Mouse (Mus musculus) hindbrain, embryonic 12.5 days (tissue): ENCODE measurements around the gene Lsm4. TPM values are rescaled to one million over a fixed set of nuclear protein-coding genes. Genes with fewer than 3 reads are reported as not detected.

Source experiments
- ATAC-seq: fragments of 200-750 bp; cut with Nextera tagmentation; 2 replicates; pipeline ENCODE4 v1.8.0; 2017; ENCODE audit warnings: moderate TSS enrichment; ENCODE audit not compliant: low FRiP score
- H3K27ac ChIP-seq: fragments of 300-500 bp; sonication (generic); 2 replicates; pipeline ENCODE4 v1.5.1; 2016; ENCODE audit warnings: mild to moderate bottlenecking
- H3K27me3 ChIP-seq: fragments of 300-500 bp; sonication (generic); 2 replicates; pipeline ENCODE4 v1.6.1; 2016; ENCODE audit warnings: mild to moderate bottlenecking
- H3K36me3 ChIP-seq: fragments of 300-500 bp; sonication (generic); 2 replicates; pipeline ENCODE4 v1.6.1; 2016; ENCODE audit warnings: mild to moderate bottlenecking
- H3K4me1 ChIP-seq: fragments of 300-500 bp; sonication (generic); 2 replicates; pipeline ENCODE4 v1.6.1; 2016
- H3K4me2 ChIP-seq: fragments of 300-500 bp; sonication (generic); replicated peaks from 2 replicates; pipeline ENCODE4 v1.6.1; 2016; ENCODE audit warnings: mild to moderate bottlenecking
- H3K4me3 ChIP-seq: fragments of 300-500 bp; sonication (generic); 2 replicates; pipeline ENCODE4 v1.5.1; 2016; ENCODE audit warnings: mild to moderate bottlenecking
- H3K9ac ChIP-seq: fragments of 300-500 bp; sonication (generic); 2 replicates; pipeline ENCODE4 v1.6.1; 2016; ENCODE audit warnings: mild to moderate bottlenecking, moderate library complexity
- H3K9me3 ChIP-seq: fragments of 300-500 bp; sonication (generic); replicated peaks from 2 replicates; pipeline ENCODE4 v1.6.1; 2016; ENCODE audit warnings: mild to moderate bottlenecking
- WGBS: fragments of 180-500 bp; shearing (Covaris S2); methylation state at CpG from one replicate; pipeline ENCODE4 v1.1.7; 2016; 5-methylcytosine and 5-hydroxymethylcytosine counted together
- polyA plus RNA-seq: library from polyadenylated mRNA; unstranded; fragments of >200 nt; fragmentation: Nextera tagmentation; extraction: Ambion mirVana; gene quantifications from 2 replicates; pipeline ENCODE4 v1.2.1, GENCODE M21; 2016

The Lsm4 gene
- polyA plus RNA-seq, 1 experiment from 2014 or later = 227 TPM

DNA sequence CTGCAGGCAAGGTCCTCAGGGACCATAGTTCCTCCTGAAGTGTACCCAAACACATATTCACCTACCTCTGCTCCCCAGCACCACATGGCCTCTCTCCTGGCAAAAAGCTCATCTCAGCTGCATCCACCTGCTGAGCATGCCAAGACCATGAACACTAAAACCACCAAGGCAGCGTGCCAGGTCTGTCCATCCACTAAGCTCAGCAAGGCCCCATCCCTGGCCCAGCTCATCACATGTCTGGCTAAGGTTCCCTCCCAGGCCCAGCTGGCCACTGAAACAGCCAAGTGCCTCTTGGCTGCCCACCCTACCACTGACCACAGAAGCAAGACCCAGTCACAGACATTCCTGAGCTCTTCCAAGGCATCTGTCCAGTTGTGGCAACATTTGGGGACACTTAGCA is 37.2 kb downstream of the Lsm4 start:
- ATAC-seq = no peak
- Histone ChIP-seq H3K9me3 (no peaks in the 10 kb centered on the region), H3K4me1 (peaks cover 7% of the 10 kb centered on the region; the same call in 1 of the 2 replicates), H3K4me3 (no peak overlapping the region), H3K27me3 (0 out of 2 replicates have a peak, but pooled peaks cover 7% of the 10 kb centered on the region), H3K36me3 (peaks cover 3% of the 10 kb centered on the region; the same call in 1 of the 2 replicates), H3K9ac (no peak overlapping the region), H3K27ac (no peak overlapping the region), H3K4me2 (no peak overlapping the region)
- WGBS = 94% methylated on average over 1 of the region's 1 CpGs

GRCm38 (mm10) chr8:70711041-70711440 is 38.0 kb downstream of the Lsm4 start:
- Histone ChIP-seq H3K36me3 (peaks cover 3% of the 10 kb centered on the region; the same call in 1 of the 2 replicates), H3K4me1 (peaks cover 7% of the 10 kb centered on the region; the same call in 1 of the 2 replicates), H3K9ac (no peak overlapping the region), H3K4me2 (no peak overlapping the region), H3K27ac (no peak overlapping the region), H3K27me3 (0 out of 2 replicates have a peak, but pooled peaks cover 7% of the 10 kb centered on the region), H3K9me3 (no peaks in the 10 kb centered on the region), H3K4me3 (no peak overlapping the region)
- ATAC-seq = no peak
- 86% methylated on average over 11 of the region's 11 CpGs for WGBS

DNA sequence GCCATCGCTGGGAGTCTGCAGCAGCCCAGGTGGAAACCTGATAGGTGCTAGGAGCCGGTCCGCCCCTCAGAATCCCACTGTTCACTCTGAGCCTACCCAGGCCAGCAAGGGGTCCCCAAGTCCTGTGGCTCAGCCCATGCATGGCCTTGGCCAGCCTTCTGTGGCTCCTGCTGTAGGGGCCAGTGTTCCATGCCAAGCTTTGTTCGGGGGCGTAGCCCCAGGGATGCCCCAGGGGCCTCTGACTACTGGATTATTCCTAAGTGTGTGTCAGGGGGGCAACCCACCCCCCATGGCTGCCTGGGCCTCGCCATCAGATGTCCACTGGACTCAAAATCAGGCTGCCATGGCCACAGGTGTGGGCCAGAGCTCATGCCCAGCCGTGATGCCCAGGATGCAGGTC is 40.9 kb downstream of the Lsm4 start:
- H3K9me3 ChIP-seq = no peaks in the 10 kb centered on the region

DNA sequence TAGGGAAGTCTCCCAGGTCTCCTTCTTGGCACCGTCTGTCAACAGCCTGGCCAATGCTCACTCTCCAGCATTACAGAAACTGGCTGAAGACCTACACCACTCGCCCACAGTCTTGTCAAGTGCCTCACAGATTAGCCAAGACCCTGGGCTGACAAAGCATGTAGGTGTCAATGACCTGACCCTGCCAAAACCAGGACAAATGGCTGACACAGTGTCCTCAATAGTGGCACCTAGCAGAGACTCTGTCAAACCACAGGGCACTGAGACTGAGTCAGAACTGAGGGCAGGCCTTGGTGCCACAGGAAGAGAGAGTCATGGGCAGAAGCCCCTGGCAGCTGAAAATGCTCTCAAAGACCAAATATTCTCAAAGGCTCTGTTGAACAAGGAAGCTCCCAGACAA is 42.0 kb downstream of the Lsm4 start:
- no peak overlapping the region for H3K9ac ChIP-seq
- no peak for ATAC-seq
- H3K4me1 ChIP-seq = peaks cover 7% of the 10 kb centered on the region; the same call in 1 of the 2 replicates
- H3K9me3 ChIP-seq = no peaks in the 10 kb centered on the region
- H3K27ac ChIP-seq = no peak overlapping the region
- WGBS = 73% methylated on average over 2 of the region's 2 CpGs
- peaks cover 17% of the 10 kb centered on the region; the same call in 1 of the 2 replicates for H3K27me3 ChIP-seq
- H3K4me2 ChIP-seq = no peak overlapping the region
- no peaks in the 10 kb centered on the region for H3K36me3 ChIP-seq
- no peak overlapping the region for H3K4me3 ChIP-seq

More for the DNA sequence above, 40.9 kb downstream of the Lsm4 start:
- ATAC-seq = no peak
- Histone ChIP-seq H3K4me3 (no peak overlapping the region), H3K4me1 (peaks cover 7% of the 10 kb centered on the region; the same call in 1 of the 2 replicates), H3K36me3 (no peaks in the 10 kb centered on the region), H3K27me3 (0 out of 2 replicates have a peak, but pooled peaks cover 12% of the 10 kb centered on the region), H3K27ac (no peak overlapping the region), H3K4me2 (no peak overlapping the region), H3K9ac (no peak overlapping the region; the same call in 1 of the 2 replicates)
- WGBS = 75% methylated on average over 7 of the region's 7 CpGs

DNA sequence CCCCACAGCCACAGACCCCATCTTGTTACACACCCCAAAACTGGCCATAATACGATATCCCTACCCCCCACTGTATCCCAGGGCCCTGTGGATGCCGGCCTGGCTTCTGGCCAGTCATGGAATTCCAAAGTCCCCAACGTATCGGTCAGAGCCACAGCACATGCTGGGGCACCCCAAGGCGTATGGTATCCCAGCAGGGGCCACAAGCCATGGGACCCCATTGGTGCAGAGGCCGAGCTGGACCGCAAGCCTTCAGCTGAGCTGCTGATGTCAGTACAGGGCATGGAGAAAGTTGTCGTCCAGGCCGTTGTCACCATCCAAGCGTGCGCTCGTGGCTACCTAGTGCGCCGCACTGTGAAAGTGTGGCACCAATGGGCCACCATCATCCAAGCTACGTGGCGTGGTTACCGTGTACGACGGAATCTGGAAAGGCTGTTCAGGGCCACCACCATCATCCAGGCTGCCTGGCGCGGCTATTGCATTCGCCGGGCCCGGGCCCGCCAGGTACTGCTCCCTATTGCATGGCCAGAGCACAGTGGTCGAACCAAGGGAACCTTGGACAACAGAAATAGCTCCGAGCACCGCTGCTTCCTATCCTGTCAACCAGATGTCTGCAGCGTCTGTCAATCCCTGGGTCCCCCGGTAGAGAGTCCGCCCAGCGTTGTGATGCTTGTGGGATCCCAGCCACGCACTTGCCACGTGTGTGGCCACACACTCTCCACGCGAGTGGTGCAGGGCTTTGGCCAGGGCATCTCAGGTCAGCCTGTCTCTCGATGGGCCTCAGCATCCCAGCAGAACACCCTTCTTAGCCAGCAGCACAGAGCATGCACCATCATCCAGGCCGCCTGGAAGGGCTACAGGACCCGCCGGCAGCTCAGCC is 43.7 kb downstream of the Lsm4 start:
- 86% methylated on average over 40 of the region's 40 CpGs for WGBS
- H3K9ac ChIP-seq = no peak overlapping the region
- H3K9me3 ChIP-seq = no peaks in the 10 kb centered on the region
- no peak for ATAC-seq
- H3K4me2 ChIP-seq = no peak overlapping the region
- no peak overlapping the region for H3K4me3 ChIP-seq
- H3K4me1 ChIP-seq = peaks cover 7% of the 10 kb centered on the region; the same call in 1 of the 2 replicates
- no peaks in the 10 kb centered on the region for H3K36me3 ChIP-seq
- H3K27ac ChIP-seq = no peak overlapping the region
- peaks cover 19% of the 10 kb centered on the region; the same call in 1 of the 2 replicates for H3K27me3 ChIP-seq

GRCm38 (mm10) chr8:70718297-70718696 is 45.2 kb downstream of the Lsm4 start, which contains the start of gene Gm3336:
Gene Gm3336, plus strand, starts transcription at chr8:70718543.
- no peak; the same call in 1 of the 2 replicates for ATAC-seq
- Histone ChIP-seq H3K4me2 (0 out of 2 replicates have a peak within 1 kb of the TSS, but pooled peaks have one; percentile 15), H3K27ac (no peak within 1 kb of the TSS), H3K4me1 (peaks cover 7% of the 10 kb centered on the region; the same call in 1 of the 2 replicates), H3K36me3 (no peaks in the 10 kb centered on the region), H3K4me3 (no peak within 1 kb of the TSS), H3K9me3 (no peaks in the 10 kb centered on the region), H3K9ac (no peak within 1 kb of the TSS), H3K27me3 (peaks cover 12% of the 10 kb centered on the region; the same call in 1 of the 2 replicates)
- 4% methylated on average over 19 of the region's 19 CpGs for WGBS

GRCm38 (mm10) chr8:70719796-70720270 is 46.8 kb downstream of the Lsm4 start:
- H3K4me2 ChIP-seq = no peak overlapping the region
- H3K27me3 ChIP-seq = peaks cover 12% of the 10 kb centered on the region; the same call in 1 of the 2 replicates
- H3K36me3 ChIP-seq = no peaks in the 10 kb centered on the region
- no peak overlapping the region for H3K9ac ChIP-seq
- H3K4me1 ChIP-seq = no peaks in the 10 kb centered on the region
- WGBS = 63% methylated on average over 9 of the region's 9 CpGs
- no peak overlapping the region for H3K27ac ChIP-seq
- H3K9me3 ChIP-seq = no peaks in the 10 kb centered on the region
- no peak for ATAC-seq
- H3K4me3 ChIP-seq = no peak overlapping the region

DNA sequence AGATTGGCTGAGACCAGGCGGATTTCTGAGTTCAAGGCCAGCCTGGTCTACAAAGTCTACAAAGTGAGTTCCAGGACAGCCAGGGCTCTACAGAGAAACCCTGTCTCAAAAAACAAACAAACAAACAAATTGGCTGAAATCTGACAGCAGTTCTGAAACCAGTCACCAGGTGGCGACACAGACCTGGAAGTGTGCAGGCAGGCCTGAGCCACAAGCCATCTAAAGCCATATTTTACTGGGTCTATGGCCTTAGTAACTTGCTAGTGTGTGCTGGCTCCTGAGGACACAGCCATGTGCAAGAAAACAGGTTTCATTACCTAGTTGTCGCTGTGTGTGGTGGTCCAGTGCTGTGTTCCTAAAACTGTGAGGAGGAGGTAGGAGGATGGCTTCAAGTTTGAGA is 47.7 kb downstream of the Lsm4 start:
- no peak overlapping the region for H3K4me2 ChIP-seq
- H3K36me3 ChIP-seq = no peaks in the 10 kb centered on the region
- peaks cover 12% of the 10 kb centered on the region; the same call in 1 of the 2 replicates for H3K27me3 ChIP-seq
- WGBS = 3% methylated on average over 3 of the region's 3 CpGs
- H3K9me3 ChIP-seq = no peaks in the 10 kb centered on the region
- H3K27ac ChIP-seq = no peak overlapping the region
- H3K4me1 ChIP-seq = no peaks in the 10 kb centered on the region
- ATAC-seq = peak; percentile 53
- H3K4me3 ChIP-seq = no peak overlapping the region
- no peak overlapping the region for H3K9ac ChIP-seq

DNA sequence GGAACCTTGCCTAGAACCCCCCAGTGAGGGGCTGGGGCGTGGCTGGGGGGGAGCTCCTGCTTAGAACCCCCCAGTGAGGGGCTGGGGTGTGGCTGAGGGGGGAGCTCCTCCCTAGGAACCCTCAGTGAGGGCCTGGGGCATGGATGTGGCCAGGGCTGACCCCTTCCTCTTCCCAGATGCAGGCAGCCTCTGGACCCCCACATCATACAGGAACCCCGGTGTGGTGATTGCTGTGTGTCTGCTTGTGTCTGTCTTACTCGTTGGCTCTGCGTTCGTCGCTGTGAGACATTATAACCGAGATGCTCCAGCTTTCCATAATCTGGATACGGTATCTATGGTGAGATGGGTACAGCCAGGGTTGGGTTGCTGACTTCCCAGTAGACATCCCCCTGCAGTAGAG is 48.6 kb downstream of the Lsm4 start:
- Histone ChIP-seq H3K4me3 (no peak overlapping the region), H3K27ac (no peak overlapping the region), H3K36me3 (no peaks in the 10 kb centered on the region), H3K27me3 (peaks cover 20% of the 10 kb centered on the region), H3K4me1 (no peaks in the 10 kb centered on the region), H3K9me3 (no peaks in the 10 kb centered on the region), H3K4me2 (no peak overlapping the region), H3K9ac (no peak overlapping the region)
- 88% methylated on average over 8 of the region's 8 CpGs for WGBS
- no peak for ATAC-seq

- Histone ChIP-seq H3K27me3 (peaks cover 34% of the 10 kb centered on the region), H3K9me3 (no peaks in the 10 kb centered on the region), H3K4me1 (no peaks in the 10 kb centered on the region), H3K4me3 (no peak within 1 kb of the TSS), H3K9ac (no peak within 1 kb of the TSS), H3K36me3 (no peaks in the 10 kb centered on the region), H3K27ac (no peak within 1 kb of the TSS), H3K4me2 (no peak within 1 kb of the TSS)
- no peak for ATAC-seq
- WGBS = 52% methylated on average over 7 of the region's 7 CpGs
Measured at GRCm38 (mm10) chr8:70723486-70724210, 50.6 kb downstream of the Lsm4 start, which contains the start of gene Pde4c. Gene Pde4c, plus strand, starts transcription at chr8:70723720.

DNA sequence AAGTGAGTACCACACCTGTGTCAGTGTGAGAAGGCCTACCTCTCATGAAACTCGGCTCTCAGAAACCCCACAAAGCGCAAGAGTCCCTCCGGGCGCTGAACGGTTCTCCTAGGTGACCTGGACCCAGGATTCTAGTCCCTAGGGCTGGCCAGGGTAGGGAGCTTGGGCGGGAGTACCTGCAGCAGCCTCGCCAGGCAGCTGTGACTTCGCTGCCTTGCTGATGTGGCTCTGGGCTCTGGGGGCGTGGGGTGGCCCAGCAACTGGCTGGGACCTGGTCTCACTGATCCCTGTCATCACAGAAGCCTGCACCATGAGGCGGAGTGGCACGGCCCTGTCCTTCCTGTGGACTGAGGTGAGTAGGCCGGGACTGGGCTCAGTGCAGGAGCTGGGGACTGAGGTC is 51.2 kb downstream of the Lsm4 start:
- Histone ChIP-seq H3K27ac (no peak overlapping the region), H3K4me1 (no peaks in the 10 kb centered on the region), H3K9me3 (no peaks in the 10 kb centered on the region), H3K4me3 (no peak overlapping the region), H3K9ac (no peak overlapping the region), H3K36me3 (no peaks in the 10 kb centered on the region), H3K27me3 (peaks cover 39% of the 10 kb centered on the region), H3K4me2 (no peak overlapping the region)
- WGBS = 77% methylated on average over 12 of the region's 12 CpGs
- ATAC-seq = no peak
